8 mouse cellular contexts compared by ENCODE assay signal in genomic region chr11:57548618-57549550, GRCm38 (mm10). TPM values are rescaled to one million over a fixed set of nuclear protein-coding genes. Genes with fewer than 3 reads are reported as not detected.
A peak's percentile ranks its signal among the peaks of the same experiment; 100 is the strongest.
DNase-seq lines count a peak whose midpoint lies in the region; ATAC-seq and TF ChIP-seq lines count a peak whose summit lies in the region.

No protein-coding gene starts in this region.

- DNase-seq in ZHBTc4 (ENCODE audit: low read depth, low spot score), result peak; percentile 79
- peak; percentile 91 for DNase-seq in gastrocnemius, postnatal 10 days
- DNase-seq in induced T-regulatory cell, adult 2 months (ENCODE audit: low read depth), result peak; percentile 84
- DNase-seq in left cerebral cortex, adult 8-10 months (ENCODE audit: low spot score in 2 of 2), result peak; percentile 23 to 92
- peak; percentile 81 for DNase-seq in right cerebral cortex, postnatal 14 days
- DNase-seq in urinary bladder, postnatal 25 days (ENCODE audit: low spot score), result peak; percentile 84

- H3K4me3 ChIP-seq in cortical plate, adult 2 months (ENCODE audit: insufficient read depth, low read length), result no peak overlapping the region

- peak; percentile 67; the same call in 1 of the 2 replicates for ATAC-seq in megakaryocyte-erythroid progenitor cell, adult 5-6 weeks (replicated peaks; ENCODE audit: low FRiP score, low TSS enrichment, poor library complexity, severe bottlenecking)

- H3K4me1 ChIP-seq in cortical plate, adult 2 months (ENCODE audit: control insufficient read depth, insufficient read depth, low read length), result no peaks in the 10 kb centered on the region

- no peak overlapping the region for H3K27ac ChIP-seq in cortical plate, adult 2 months (ENCODE audit: insufficient read depth, low read length)

- TF ChIP-seq POLR2A in cortical plate, adult 2 months (IDR thresholded peaks at IDR 0.05; ENCODE audit: extremely low read depth, insufficient read depth, low read length), result no peak

- peak; percentile 93 for TF ChIP-seq CTCF in cortical plate, adult 2 months (IDR thresholded peaks at IDR 0.05; ENCODE audit: extremely low read depth, insufficient read depth, low read length)

RNA-seq across cellular contexts. Expression of gene Mfap3, which starts 30.4 kb away (rescaled TPM):
- 15.0 and 15.8 TPM in 2 replicates for polyA plus RNA-seq in cortical plate, adult 2 months (2012; rRNA removed)
- 10 to 100 TPM; 16.1 to 18.4 TPM for total RNA-seq in gastrocnemius, postnatal 10 days (2021)
- 10 to 100 TPM; 19.9 to 22.1 (median 20.1) TPM for total RNA-seq in left cerebral cortex, adult 8-10 months (2022)
- 11.8 and 13.9 TPM in 2 replicates for total RNA-seq in megakaryocyte-erythroid progenitor cell, adult 5-6 weeks (2014; fragmentation: Nextera tagmentation)
- 13.7 and 14.5 TPM in 2 replicates for total RNA-seq in megakaryocyte-erythroid progenitor cell, adult 5-6 weeks (2017)

RNA-seq across cellular contexts. Expression of gene Fam114a2, which starts 30.5 kb away (rescaled TPM):
- 37.6 and 38.9 TPM in 2 replicates for polyA plus RNA-seq in cortical plate, adult 2 months (2012; rRNA removed)
- 10 to 100 TPM; 38.3 to 45.4 TPM for total RNA-seq in gastrocnemius, postnatal 10 days (2021)
- total RNA-seq in left cerebral cortex, adult 8-10 months (2022), result 10 to 100 TPM; 28.1 to 31.9 (median 30.5) TPM
- 28.1 and 30.7 TPM in 2 replicates for total RNA-seq in megakaryocyte-erythroid progenitor cell, adult 5-6 weeks (2014; fragmentation: Nextera tagmentation)
- 37.5 and 39.0 TPM in 2 replicates for total RNA-seq in megakaryocyte-erythroid progenitor cell, adult 5-6 weeks (2017)
